9 mouse cellular contexts compared by ENCODE assay signal in genomic region chr3:101699929-101700681, GRCm38 (mm10).
A peak's percentile ranks its signal among the peaks of the same experiment; 100 is the strongest.
DNase-seq lines count a peak whose midpoint lies in the region; ATAC-seq and TF ChIP-seq lines count a peak whose summit lies in the region.
"Had no signal": no experiment of that assay in that cellular context is flagged by ENCODE, and none has a peak within 500 bp of the region (broad histone marks: within the 10 kb centered on the region; RNA-seq: fewer than 3 reads in every experiment).

No protein-coding gene starts in this region.

- WGBS in lung, embryonic 16.5 days: 54% methylated on average over 12 of the region's 12 CpGs
- 59% methylated on average over 12 of the region's 12 CpGs for WGBS in heart, postnatal 0 days
- WGBS in stomach, embryonic 15.5 days: 72% methylated on average over 12 of the region's 12 CpGs

- no peaks in the 10 kb centered on the region for H3K36me3 ChIP-seq in lung, embryonic 16.5 days (ENCODE audit: control insufficient read depth, insufficient read depth, low read length)
- no peaks in the 10 kb centered on the region for H3K36me3 ChIP-seq in heart, postnatal 0 days (replicated peaks; ENCODE audit: control insufficient read depth, insufficient read depth, low read length)
- no peaks in the 10 kb centered on the region for H3K36me3 ChIP-seq in stomach, embryonic 15.5 days
- H3K36me3 ChIP-seq: limb, embryonic 12.5 days had no signal

- DNase-seq in adrenal gland, adult (ENCODE audit: inconsistent age in 2 of 2, low spot score in 1 of 2): peak; percentile 49 to 75
- DNase-seq in adrenal gland, postnatal 4 days (ENCODE audit: low spot score in 2 of 2): no peak
- no peak for DNase-seq in lung, postnatal 36 days
- DNase-seq in heart, postnatal 0 days (ENCODE audit: low spot score): no peak
- no peak for DNase-seq in retina, embryonic 14.5 days (ENCODE audit: low spot score)
- no peak for DNase-seq in urinary bladder, adult 18-20 months (ENCODE audit: low spot score in 2 of 2)

- no peaks in the 10 kb centered on the region for H3K27me3 ChIP-seq in lung, embryonic 16.5 days (ENCODE audit: control insufficient read depth, insufficient read depth, low read depth, low read length)
- H3K27me3 ChIP-seq in heart, postnatal 0 days (ENCODE audit: control insufficient read depth, insufficient read depth, low read length): no peaks in the 10 kb centered on the region
- H3K27me3 ChIP-seq in stomach, embryonic 15.5 days (replicated peaks): no peaks in the 10 kb centered on the region
- H3K27me3 ChIP-seq: limb, embryonic 12.5 days had no signal

- peaks cover 17% of the 10 kb centered on the region for H3K4me1 ChIP-seq in lung, embryonic 16.5 days (replicated peaks; ENCODE audit: control insufficient read depth, insufficient read depth, low read length)
- H3K4me1 ChIP-seq in heart, postnatal 0 days (ENCODE audit: control insufficient read depth, insufficient read depth): peaks cover 32% of the 10 kb centered on the region
- H3K4me1 ChIP-seq in stomach, embryonic 15.5 days: peaks cover 20% of the 10 kb centered on the region

- H3K4me3 ChIP-seq in lung, embryonic 16.5 days (ENCODE audit: low read length): no peak overlapping the region
- no peak overlapping the region for H3K4me3 ChIP-seq in heart, postnatal 0 days (ENCODE audit: low read depth, low read length)
- H3K4me3 ChIP-seq in stomach, embryonic 15.5 days (replicated peaks): no peak overlapping the region
- H3K4me3 ChIP-seq: limb, embryonic 12.5 days had no signal

- peak overlapping the region; percentile 15 for H3K27ac ChIP-seq in lung, embryonic 16.5 days (ENCODE audit: low read length)
- peak overlapping the region; percentile 36; the same call in 1 of the 2 replicates for H3K27ac ChIP-seq in heart, postnatal 0 days (ENCODE audit: low read depth)
- H3K27ac ChIP-seq in stomach, embryonic 15.5 days: peak overlapping the region; percentile 41; the same call in 1 of the 2 replicates

- TF ChIP-seq EP300 in heart, postnatal 0 days (IDR thresholded peaks at IDR 0.05; ENCODE audit: low read depth): no peak

- ATAC-seq in lung, embryonic 16.5 days (ENCODE audit: low read depth): peak; percentile 41; the same call in 1 of the 2 replicates
- no peak for ATAC-seq in heart, postnatal 0 days (ENCODE audit: insufficient read depth, low read depth)
- ATAC-seq in stomach, embryonic 15.5 days (ENCODE audit: insufficient read depth, low FRiP score, low read depth): no peak

- no peak overlapping the region for H3K4me2 ChIP-seq in lung, embryonic 16.5 days (ENCODE audit: low read depth, low read length)
- H3K4me2 ChIP-seq in heart, postnatal 0 days (ENCODE audit: low read depth, low read length): no peak overlapping the region
- no peak overlapping the region for H3K4me2 ChIP-seq in stomach, embryonic 15.5 days
- H3K4me2 ChIP-seq: limb, embryonic 12.5 days had no signal

- H3K9me3 ChIP-seq in lung, embryonic 16.5 days (ENCODE audit: control insufficient read depth, low read length): peaks cover 2% of the 10 kb centered on the region; the same call in 1 of the 2 replicates
- H3K9me3 ChIP-seq in heart, postnatal 0 days (replicated peaks; ENCODE audit: control insufficient read depth, low read length): no peaks in the 10 kb centered on the region
- H3K9me3 ChIP-seq in stomach, embryonic 15.5 days: no peaks in the 10 kb centered on the region
- H3K9me3 ChIP-seq: limb, embryonic 12.5 days had no signal

- no peak overlapping the region for H3K9ac ChIP-seq in lung, embryonic 16.5 days (ENCODE audit: low read length)
- no peak overlapping the region for H3K9ac ChIP-seq in heart, postnatal 0 days (replicated peaks; ENCODE audit: low read depth, low read length)
- no peak overlapping the region for H3K9ac ChIP-seq in stomach, embryonic 15.5 days
- H3K9ac ChIP-seq: limb, embryonic 12.5 days had no signal

- TF ChIP-seq CTCF in heart, postnatal 0 days (IDR thresholded peaks at IDR 0.05; ENCODE audit: low read depth): no peak

Comparison
In these comparisons a context has a peak if more than half of its experiments do, and no peak if none do; other contexts are left out.
1. DNase-seq: peak in adrenal gland, adult (2 of 2); none in adrenal gland, postnatal 4 days (0 of 2), lung, postnatal 36 days (single experiment), heart, postnatal 0 days (single experiment), retina, embryonic 14.5 days (single experiment) and urinary bladder, adult 18-20 months (0 of 2).
2. Peak in every context shown above with its lines, with median percentiles within 50 percentile points of each other: H3K27ac ChIP-seq.